Mouse (Mus musculus): ENCODE results near the gene Olfr1279. TPM values are rescaled to one million over a fixed set of nuclear protein-coding genes. Genes with fewer than 3 reads are reported as not detected.
"Not testable (repeated sequence)": the region's sequence is repeated elsewhere in the genome, so short reads cannot be mapped to it uniquely, and the experiment has no call there.

Olfr1279 gene
- polyA plus RNA-seq (2012; rRNA removed) = not detected in 2 replicates

- no peak for DNase-seq
- Histone ChIP-seq H3K27me3 (ENCODE audit: control insufficient read depth, insufficient read depth, low read length) (no peaks in the 10 kb centered on the region), H3K27ac (ENCODE audit: control insufficient read depth, insufficient read depth, low read length) (no peak within 1 kb of the TSS), H3K36me3 (ENCODE audit: control insufficient read depth, insufficient read depth, low read length) (no peaks in the 10 kb centered on the region), H3K4me3 (ENCODE audit: control insufficient read depth, insufficient read depth, low read length) (no peak within 1 kb of the TSS), H3K4me1 (replicated peaks; ENCODE audit: control insufficient read depth, insufficient read depth, low read length) (no peaks in the 10 kb centered on the region)
- TF ChIP-seq POLR2A (IDR thresholded peaks at IDR 0.05; ENCODE audit: control insufficient read depth, extremely low read depth, insufficient read depth, low read length, poor library complexity) (no peak), CTCF (IDR thresholded peaks at IDR 0.05; ENCODE audit: borderline replicate concordance, control insufficient read depth, extremely low read depth, insufficient read depth, low read length, poor library complexity) (no peak)
These were observed at the start of gene Olfr1279 for GRCm38 (mm10) chr2:111300374-111300773. Gene Olfr1279, plus strand, starts transcription at chr2:111300635.

- no peak for DNase-seq
- Histone ChIP-seq H3K4me1 (replicated peaks; ENCODE audit: control insufficient read depth, insufficient read depth, low read length) (no peaks in the 10 kb centered on the region), H3K36me3 (ENCODE audit: control insufficient read depth, insufficient read depth, low read length) (no peaks in the 10 kb centered on the region), H3K4me3 (ENCODE audit: control insufficient read depth, insufficient read depth, low read length) (no peak within 1 kb of the TSS), H3K27me3 (ENCODE audit: control insufficient read depth, insufficient read depth, low read length) (no peaks in the 10 kb centered on the region), H3K27ac (ENCODE audit: control insufficient read depth, insufficient read depth, low read length) (no peak within 1 kb of the TSS)
- TF ChIP-seq POLR2A (IDR thresholded peaks at IDR 0.05; ENCODE audit: control insufficient read depth, extremely low read depth, insufficient read depth, low read length, poor library complexity) (no peak), CTCF (IDR thresholded peaks at IDR 0.05; ENCODE audit: borderline replicate concordance, control insufficient read depth, extremely low read depth, insufficient read depth, low read length, poor library complexity) (no peak)
These were observed 46.2 kb upstream of the Olfr1279 start, which contains the start of gene Olfr1276 for GRCm38 (mm10) chr2:111254216-111254615. Gene Olfr1276, plus strand, starts transcription at chr2:111254516.

DNA sequence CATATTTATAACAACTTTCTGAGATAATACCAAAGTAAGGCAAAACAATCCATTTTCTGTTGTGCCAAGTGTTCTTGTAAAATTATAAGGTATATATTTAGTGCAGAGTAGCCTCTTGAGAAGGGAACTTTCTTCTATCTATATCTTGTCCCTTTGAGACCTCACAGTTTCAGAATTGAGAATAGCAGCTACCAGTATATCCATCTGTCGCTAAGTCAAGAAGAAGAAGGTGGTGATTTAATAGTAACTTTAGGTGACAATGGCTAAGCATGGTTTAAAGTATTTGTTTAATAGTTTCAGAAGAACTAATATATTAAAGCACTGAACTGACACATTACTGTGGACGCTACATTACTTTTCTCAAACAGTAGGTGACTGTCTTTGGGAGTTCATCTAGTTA, 26.4 kb upstream of the Olfr1279 start, which contains the start of gene Olfr1277:
TSS of gene Olfr1277 (minus strand) at position 101 of the 400 bp plus-strand sequence.
- Histone ChIP-seq H3K4me3 (ENCODE audit: control insufficient read depth, insufficient read depth, low read length) (no peak within 1 kb of the TSS), H3K27ac (ENCODE audit: control insufficient read depth, insufficient read depth, low read length) (no peak within 1 kb of the TSS), H3K4me1 (replicated peaks; ENCODE audit: control insufficient read depth, insufficient read depth, low read length) (no peaks in the 10 kb centered on the region), H3K27me3 (ENCODE audit: control insufficient read depth, insufficient read depth, low read length) (no peaks in the 10 kb centered on the region), H3K36me3 (ENCODE audit: control insufficient read depth, insufficient read depth, low read length) (no peaks in the 10 kb centered on the region)
- 88% methylated on average over 2 of the region's 2 CpGs for WGBS
- DNase-seq = no peak
- TF ChIP-seq POLR2A (IDR thresholded peaks at IDR 0.05; ENCODE audit: control insufficient read depth, extremely low read depth, insufficient read depth, low read length, poor library complexity) (no peak), CTCF (IDR thresholded peaks at IDR 0.05; ENCODE audit: borderline replicate concordance, control insufficient read depth, extremely low read depth, insufficient read depth, low read length, poor library complexity) (no peak)

DNA sequence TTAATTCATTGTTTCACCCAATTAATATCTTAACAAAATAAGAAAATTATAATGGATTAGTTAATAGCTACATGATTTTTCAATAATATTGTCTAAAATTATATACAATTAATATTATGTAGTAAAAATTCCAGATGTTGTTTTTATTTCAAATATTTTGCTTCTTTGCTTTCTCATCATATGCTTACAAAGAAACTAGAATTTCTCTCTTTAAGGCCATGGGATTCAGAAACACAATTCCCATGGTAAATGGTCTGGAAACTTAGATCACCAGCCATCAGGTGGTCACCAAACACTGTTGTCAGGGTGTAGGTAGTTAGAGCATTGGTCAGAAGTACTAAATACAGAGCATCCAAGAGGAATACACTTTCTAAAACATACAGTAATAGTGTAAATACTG, 10.6 kb upstream of the Olfr1279 start, which contains the start of gene Olfr1278:
TSS of gene Olfr1278 (plus strand) at position 301 of the 400 bp plus-strand sequence.
- no peak for DNase-seq
- H3K4me1 ChIP-seq (replicated peaks; ENCODE audit: control insufficient read depth, insufficient read depth, low read length) = no peaks in the 10 kb centered on the region
- no peak within 1 kb of the TSS for H3K27ac ChIP-seq (ENCODE audit: control insufficient read depth, insufficient read depth, low read length)
- H3K36me3 ChIP-seq (ENCODE audit: control insufficient read depth, insufficient read depth, low read length) = no peaks in the 10 kb centered on the region
- H3K27me3 ChIP-seq (ENCODE audit: control insufficient read depth, insufficient read depth, low read length) = no peaks in the 10 kb centered on the region
- TF ChIP-seq CTCF (IDR thresholded peaks at IDR 0.05; ENCODE audit: borderline replicate concordance, control insufficient read depth, extremely low read depth, insufficient read depth, low read length, poor library complexity) = no peak
- TF ChIP-seq POLR2A (IDR thresholded peaks at IDR 0.05; ENCODE audit: control insufficient read depth, extremely low read depth, insufficient read depth, low read length, poor library complexity) = no peak
- H3K4me3 ChIP-seq (ENCODE audit: control insufficient read depth, insufficient read depth, low read length) = no peak within 1 kb of the TSS

GRCm38 (mm10) chr2:111298541-111298940, 1.9 kb upstream of the Olfr1279 start:
- no peak overlapping the region for H3K27ac ChIP-seq (ENCODE audit: control insufficient read depth, insufficient read depth, low read length)
- no peak for TF ChIP-seq CTCF (IDR thresholded peaks at IDR 0.05; ENCODE audit: borderline replicate concordance, control insufficient read depth, extremely low read depth, insufficient read depth, low read length, poor library complexity)
- TF ChIP-seq POLR2A (IDR thresholded peaks at IDR 0.05; ENCODE audit: control insufficient read depth, extremely low read depth, insufficient read depth, low read length, poor library complexity) = no peak
- no peak for DNase-seq

GRCm38 (mm10) chr2:111313717-111314116, 13.3 kb downstream of the Olfr1279 start, which contains the start of gene Olfr1280:
Gene Olfr1280, plus strand, starts transcription at chr2:111314017.
- no peak for DNase-seq
- Histone ChIP-seq H3K27ac (ENCODE audit: control insufficient read depth, insufficient read depth, low read length) (no peak within 1 kb of the TSS), H3K4me3 (ENCODE audit: control insufficient read depth, insufficient read depth, low read length) (no peak within 1 kb of the TSS), H3K27me3 (ENCODE audit: control insufficient read depth, insufficient read depth, low read length) (no peaks in the 10 kb centered on the region), H3K4me1 (replicated peaks; ENCODE audit: control insufficient read depth, insufficient read depth, low read length) (no peaks in the 10 kb centered on the region), H3K36me3 (ENCODE audit: control insufficient read depth, insufficient read depth, low read length) (no peaks in the 10 kb centered on the region)
- no peak for TF ChIP-seq CTCF (IDR thresholded peaks at IDR 0.05; ENCODE audit: borderline replicate concordance, control insufficient read depth, extremely low read depth, insufficient read depth, low read length, poor library complexity)
- no peak for TF ChIP-seq POLR2A (IDR thresholded peaks at IDR 0.05; ENCODE audit: control insufficient read depth, extremely low read depth, insufficient read depth, low read length, poor library complexity)

More at GRCm38 (mm10) chr2:111298541-111298940, 1.9 kb upstream of the Olfr1279 start:
- Histone ChIP-seq H3K36me3 (ENCODE audit: control insufficient read depth, insufficient read depth, low read length) (no peaks in the 10 kb centered on the region), H3K4me1 (replicated peaks; ENCODE audit: control insufficient read depth, insufficient read depth, low read length) (no peaks in the 10 kb centered on the region), H3K27me3 (ENCODE audit: control insufficient read depth, insufficient read depth, low read length) (no peaks in the 10 kb centered on the region), H3K4me3 (ENCODE audit: control insufficient read depth, insufficient read depth, low read length) (no peak overlapping the region)

GRCm38 (mm10) chr2:111326220-111326619, 25.8 kb downstream of the Olfr1279 start, which contains the start of gene Olfr1281:
Gene Olfr1281, plus strand, starts transcription at chr2:111326520.
- no peak for DNase-seq
- no peaks in the 10 kb centered on the region for H3K27me3 ChIP-seq (ENCODE audit: control insufficient read depth, insufficient read depth, low read length)
- H3K36me3 ChIP-seq (ENCODE audit: control insufficient read depth, insufficient read depth, low read length) = no peaks in the 10 kb centered on the region
- no peak within 1 kb of the TSS for H3K27ac ChIP-seq (ENCODE audit: control insufficient read depth, insufficient read depth, low read length)
- 73% methylated on average over 2 of the region's 2 CpGs for WGBS
- TF ChIP-seq CTCF (IDR thresholded peaks at IDR 0.05; ENCODE audit: borderline replicate concordance, control insufficient read depth, extremely low read depth, insufficient read depth, low read length, poor library complexity) = no peak
- no peak for TF ChIP-seq POLR2A (IDR thresholded peaks at IDR 0.05; ENCODE audit: control insufficient read depth, extremely low read depth, insufficient read depth, low read length, poor library complexity)
- no peak within 1 kb of the TSS for H3K4me3 ChIP-seq (ENCODE audit: control insufficient read depth, insufficient read depth, low read length)
- H3K4me1 ChIP-seq (replicated peaks; ENCODE audit: control insufficient read depth, insufficient read depth, low read length) = no peaks in the 10 kb centered on the region

GRCm38 (mm10) chr2:111333721-111334120, 33.3 kb downstream of the Olfr1279 start:
- H3K36me3 ChIP-seq (ENCODE audit: control insufficient read depth, insufficient read depth, low read length); DNase-seq; H3K27me3 ChIP-seq (ENCODE audit: control insufficient read depth, insufficient read depth, low read length); H3K4me3 ChIP-seq (ENCODE audit: control insufficient read depth, insufficient read depth, low read length); H3K4me1 ChIP-seq (replicated peaks; ENCODE audit: control insufficient read depth, insufficient read depth, low read length); H3K27ac ChIP-seq (ENCODE audit: control insufficient read depth, insufficient read depth, low read length): not testable (repeated sequence)
- WGBS = 90% methylated on average over 5 of the region's 5 CpGs
